Mouse (Mus musculus) frontal cortex, postnatal 36 days (tissue): ENCODE results near the gene Ak9.

Experiments
- DNase-seq, 2 experiments: peaks; one replicate each; pipeline ENCODE4 v3.0.0; 2022; ENCODE audit warnings: low spot score in 2 of 2

Gene Ak9

DNA sequence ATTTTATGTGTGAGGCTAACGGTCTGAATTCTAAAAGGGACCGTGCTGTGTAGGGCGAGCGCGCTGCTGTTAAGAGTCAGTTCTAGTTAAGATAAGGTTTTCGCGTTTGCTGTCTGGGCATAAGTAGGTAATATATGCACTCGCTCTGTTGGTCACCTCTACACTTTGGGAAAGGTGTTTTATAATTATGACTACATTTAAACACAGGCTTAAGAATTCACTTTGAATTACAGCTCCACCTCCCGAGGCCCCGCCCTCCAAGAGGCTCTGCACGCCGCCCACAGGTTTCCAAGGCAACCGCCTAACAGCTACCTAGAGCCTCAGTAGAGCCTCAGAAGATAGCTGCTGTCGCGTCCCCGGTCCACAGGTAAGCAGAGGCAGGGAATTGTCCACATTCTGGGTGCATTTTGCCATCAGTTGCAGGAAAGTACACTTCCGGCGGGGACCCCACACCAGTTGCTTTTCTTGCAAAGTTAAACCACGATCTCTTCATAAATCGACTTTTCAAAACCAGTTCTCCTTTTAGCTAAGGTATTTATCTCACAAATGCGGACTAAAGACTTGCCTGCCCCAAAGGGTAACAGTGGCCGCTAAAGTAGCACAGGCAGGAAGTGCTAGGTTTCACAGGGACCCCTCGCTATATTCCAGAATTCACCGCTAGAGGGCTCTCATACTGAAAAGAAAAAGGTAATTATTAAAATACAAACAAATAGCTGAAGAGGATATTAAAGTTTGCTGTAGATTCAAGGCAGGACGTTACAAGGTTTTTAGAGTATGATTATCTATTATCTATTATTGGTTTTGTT lies at the start of gene Ak9:
Gene Ak9 (plus strand): TSS at position 342 of the 806 bp plus-strand sequence.
- DNase-seq: peak; percentile 86 to 90

DNA sequence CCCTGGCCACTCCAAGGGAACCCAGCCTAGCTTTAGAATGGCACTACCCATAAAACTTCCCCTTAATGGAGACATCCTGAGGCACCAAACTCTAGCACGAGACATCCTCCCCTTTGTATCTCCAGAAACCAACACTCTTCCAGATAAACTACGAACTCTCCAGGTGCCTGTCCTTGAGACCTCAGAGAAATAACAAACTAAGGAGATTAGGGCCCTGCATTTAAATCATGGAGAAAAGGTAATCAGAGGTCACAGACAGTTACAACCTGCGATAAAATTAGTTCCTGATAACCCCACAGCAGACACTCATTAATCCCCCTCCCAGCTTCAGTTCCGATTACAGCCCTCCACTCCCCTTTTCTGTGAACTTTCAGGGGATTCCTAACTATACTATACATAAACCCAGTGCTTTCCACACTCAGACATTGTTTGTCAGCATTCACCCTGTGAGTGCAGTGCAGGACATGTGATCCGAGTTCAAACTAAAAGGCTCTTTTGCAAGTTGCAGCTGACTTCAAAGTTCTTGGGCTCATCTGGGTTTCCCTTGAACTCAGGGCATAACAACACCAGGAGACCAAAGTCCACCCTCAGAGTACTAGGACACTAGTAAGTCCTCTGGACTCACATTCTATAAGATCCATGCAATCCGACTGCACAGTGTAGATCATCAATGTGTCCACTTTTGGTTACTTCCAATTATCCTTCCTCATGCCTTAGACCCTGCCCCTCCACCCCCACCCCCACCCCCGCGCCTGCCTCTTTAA lies 43.4 kb upstream of the Ak9 start:
- DNase-seq: no peak

DNA sequence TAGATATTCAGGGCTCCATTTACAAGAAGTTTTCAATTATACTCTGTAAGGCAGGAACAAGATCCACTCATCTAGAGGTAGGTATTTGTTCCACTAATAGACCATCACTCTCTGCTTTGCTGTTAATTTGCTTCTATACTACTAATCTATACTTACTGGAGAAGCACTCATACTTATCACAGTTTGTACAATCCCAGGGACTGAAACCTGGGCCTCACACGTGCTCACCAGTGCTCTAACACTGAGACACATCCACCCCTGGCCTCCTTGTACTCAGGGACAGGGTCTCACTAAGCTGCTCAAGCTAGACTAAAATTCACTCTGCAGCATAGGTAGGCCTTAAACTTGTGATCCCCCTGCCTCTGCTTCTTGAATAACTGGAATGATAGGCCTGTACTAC lies 42.6 kb upstream of the Ak9 start:
- no peak for DNase-seq

DNA sequence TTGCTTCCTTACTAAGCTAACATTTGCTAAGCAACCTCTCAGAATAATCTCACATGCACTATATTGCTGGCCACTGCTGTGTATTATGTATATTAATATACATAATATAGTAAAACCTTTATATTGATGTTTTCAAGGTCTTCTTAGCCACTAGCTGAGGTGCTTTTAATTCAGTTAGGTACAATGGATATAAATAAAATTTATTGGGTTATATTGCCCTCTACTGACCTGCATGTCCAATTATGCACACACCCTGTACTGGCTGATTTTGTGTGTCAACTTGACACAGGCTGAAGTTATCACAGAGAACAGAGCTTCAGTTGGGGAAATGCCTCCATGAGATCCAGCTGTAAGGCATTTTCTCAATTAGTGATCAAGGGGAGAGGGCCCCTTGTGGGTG lies 41.9 kb upstream of the Ak9 start:
- no peak for DNase-seq

DNA sequence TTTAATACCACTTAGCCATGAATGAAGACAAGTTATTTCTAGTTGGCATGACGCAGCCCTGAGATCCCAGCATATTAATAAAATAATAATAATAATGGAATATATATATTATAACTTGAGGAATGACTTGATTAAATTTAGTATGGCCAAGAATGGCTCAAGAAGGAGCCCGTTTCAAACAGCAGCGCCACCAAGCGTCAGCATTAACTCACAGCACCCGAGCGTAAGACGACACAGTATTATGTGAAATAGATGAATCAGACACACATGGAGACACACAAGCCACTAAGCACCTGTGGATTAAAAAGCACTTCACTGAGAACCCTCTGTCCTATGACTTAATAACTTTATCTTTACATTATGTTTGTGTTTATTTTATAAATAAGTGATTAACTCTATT lies 31.9 kb upstream of the Ak9 start:
- peak in 1 of 2 experiments; percentile 14 for DNase-seq

DNA sequence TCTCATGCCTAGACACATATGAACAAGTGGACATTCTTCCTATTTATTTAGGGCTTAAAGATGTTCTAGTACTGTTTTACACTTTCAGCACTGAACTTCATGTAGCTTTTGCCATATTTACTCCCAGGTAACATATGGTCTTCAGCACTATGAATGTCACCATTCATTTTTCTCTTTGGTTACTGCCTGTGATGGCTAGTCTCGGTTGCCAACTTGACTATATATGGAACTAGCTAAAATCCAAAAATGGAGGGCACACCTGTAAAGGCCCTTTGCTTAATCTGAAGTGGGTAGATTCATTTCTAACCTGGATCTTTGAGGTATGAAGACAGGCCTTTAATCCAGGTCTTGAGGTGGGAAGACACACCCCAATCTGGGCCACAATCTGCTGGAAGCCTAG lies 28.9 kb upstream of the Ak9 start:
- DNase-seq: no peak

DNA sequence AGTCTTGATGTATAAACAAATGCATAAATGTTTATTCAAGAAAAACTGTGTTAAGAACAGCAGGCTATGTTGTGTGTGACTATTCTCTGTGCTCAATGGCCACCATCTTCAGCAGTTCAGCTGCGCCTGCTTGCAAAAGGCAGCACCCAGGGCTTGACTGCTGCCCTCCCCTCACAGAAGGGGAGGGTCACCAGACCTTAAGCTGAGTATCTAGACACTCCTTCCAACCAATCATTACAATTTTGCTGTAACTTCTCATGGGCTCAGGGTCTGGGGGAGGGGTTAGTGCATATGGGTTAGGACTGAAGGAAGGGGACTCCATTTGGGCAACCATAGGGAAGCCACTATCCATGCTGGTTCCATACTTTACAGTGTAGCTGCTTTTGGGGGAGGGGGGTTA lies 25.0 kb upstream of the Ak9 start:
- DNase-seq: no peak

DNA sequence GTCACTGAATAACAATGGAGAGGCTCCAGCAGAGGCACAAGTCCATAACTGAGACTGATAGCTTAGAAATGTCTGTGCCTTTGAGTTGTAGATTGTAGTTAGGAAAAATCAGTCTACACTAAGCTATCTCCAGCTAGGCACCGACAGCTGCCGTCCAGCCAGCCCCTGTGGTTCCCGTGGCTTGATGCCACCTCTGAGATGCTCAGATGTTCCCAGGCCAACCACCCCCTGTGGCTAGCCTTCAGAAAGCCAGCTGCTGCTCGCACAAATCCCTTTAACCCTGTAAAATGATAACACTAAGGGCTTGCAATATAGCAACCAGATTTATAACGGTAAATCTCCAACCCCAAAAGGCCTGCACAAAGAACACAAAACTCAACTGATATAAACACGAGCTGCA lies 23.6 kb upstream of the Ak9 start:
- no peak for DNase-seq

DNA sequence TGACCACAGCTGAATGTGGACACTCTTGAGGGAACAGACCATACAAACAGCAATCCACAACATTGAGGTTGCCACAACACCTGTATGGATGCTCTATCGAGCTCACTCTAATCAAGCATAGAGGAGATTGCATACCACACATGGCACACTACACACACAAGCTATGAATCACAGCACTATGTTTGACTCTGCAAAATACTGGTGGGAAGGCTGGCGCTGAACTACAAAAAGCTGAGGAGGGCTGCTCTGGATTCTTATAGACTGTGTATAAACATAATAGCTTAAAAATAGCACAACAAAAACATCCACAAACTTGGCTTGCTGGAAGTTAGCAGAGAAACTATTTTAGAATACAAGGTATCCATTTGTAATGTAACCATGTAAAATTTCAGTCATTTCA lies 23.0 kb upstream of the Ak9 start:
- peak in 1 of 2 experiments; percentile 13 for DNase-seq

DNA sequence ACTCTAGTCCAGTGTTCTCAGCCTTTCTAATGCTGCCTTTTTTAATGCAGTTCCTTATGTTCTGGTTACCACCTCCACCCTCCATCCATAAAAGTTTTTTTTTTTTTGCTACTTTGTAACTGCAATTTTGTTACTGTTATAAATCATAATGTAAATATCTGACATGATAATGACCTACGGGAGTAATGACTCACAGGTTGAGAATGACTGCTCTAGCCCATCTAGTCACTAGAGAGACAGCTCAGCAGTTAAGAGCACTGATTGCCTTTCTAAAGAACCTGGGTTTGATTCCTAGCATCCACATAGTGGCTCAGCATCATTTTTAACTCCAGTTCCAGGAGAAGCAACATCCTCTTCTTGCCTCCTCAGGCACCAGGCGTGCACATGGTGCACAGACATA lies 21.7 kb upstream of the Ak9 start:
- DNase-seq: no peak

DNA sequence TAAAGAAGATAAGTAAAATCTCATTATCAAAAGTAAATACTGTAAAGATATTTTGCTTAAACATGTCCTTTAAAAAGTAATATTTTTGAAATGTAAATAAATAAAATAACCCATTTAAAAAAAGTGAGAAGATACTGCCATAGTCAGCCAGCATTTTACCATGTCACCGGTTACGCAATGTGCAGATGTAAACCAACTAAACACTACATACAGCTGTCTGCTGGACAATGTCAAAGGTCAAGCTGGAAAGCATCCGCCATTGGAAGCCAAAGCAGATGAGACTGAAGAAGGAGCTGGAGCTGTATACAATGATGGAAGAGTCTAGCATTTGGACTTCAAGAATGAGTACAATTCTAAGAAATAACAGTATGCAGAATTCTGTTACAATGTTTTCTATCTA lies 16.2 kb upstream of the Ak9 start:
- no peak for DNase-seq

DNA sequence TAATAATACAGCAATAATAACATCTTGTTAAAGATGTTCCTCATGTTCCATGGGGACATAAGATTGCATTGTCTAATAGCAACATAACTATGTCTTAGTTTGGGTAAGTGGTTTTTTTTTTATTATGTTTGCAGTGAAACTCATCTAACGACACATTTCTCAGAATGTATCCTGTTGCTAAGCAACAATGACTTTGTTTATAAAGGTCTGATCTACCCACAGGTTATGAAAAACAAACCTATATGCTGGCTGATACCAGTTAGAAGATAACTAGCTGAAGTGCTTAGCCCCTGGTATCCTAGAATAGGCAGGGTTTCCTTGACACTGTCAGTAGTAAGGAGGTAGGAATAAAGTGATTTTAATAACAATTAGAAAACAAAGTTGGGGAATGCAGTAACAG lies 15.7 kb upstream of the Ak9 start:
- DNase-seq: no peak

DNA sequence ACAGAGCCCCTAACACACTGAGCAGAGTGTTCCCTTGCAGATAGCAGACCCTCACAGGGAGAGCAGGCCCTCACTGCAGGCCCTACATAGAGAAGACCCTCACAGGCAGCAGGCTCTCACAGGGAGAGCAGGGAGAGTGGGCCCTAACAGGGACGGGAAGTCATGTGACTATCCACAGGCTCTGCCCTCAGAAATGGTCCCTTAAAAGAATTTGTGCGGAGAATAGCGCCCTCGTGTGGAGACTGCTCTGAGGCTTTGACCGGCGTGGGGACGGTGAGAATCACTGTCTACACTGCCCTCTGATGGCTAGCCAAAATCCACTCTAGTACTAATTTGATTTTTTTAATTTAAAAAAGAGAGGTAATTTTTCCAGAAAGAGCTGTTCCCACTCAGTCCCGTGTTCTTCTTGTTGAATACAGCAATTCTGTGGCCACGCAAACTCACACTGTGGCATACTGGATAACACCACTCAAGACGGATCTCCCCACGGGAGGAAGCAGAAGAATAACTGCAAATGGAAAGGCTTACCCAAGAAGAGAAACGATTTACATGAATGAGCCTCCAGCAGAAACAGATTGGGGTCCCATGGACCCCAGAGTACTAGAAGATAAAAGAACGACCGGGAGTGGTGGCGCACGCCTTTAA lies 14.9 kb upstream of the Ak9 start:
- peak; percentile 86 to 91 for DNase-seq

DNA sequence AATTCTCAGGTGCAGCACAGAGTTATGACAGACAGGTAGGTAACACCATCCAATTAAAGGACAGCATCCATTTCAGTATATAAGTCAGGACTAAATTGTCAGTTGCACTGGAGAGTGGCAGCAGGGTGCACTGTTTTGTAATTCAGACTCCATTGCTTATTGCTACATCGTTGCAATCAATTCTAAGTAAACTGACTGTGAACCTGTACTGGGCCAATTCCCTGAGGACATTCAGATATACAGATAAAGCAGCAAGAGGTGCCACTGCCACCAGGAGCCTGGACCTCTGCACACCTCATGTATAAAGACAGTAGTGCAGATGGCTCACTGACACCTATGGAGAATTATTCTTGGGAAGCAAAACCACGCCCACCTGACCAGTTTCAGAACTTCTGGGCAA lies 12.8 kb upstream of the Ak9 start:
- no peak for DNase-seq

DNA sequence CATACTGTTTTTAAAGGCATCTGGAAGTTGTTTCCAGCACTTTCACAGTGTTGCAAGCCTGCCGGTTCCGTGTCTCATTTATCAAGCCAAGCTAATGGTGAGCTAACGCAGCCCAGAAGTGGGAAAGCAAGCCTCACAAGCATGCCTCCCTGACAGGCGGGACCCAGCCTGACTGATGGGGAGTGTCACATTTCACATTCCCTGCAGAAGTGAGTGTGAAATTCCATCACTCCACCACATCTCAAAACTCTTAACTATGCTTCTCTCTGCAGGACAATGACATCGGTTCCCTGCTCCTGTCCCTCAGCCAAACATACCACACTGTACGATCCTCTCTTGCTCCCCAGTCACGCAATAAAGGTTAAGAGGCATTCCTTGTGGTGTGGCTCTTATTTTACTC lies 10.8 kb upstream of the Ak9 start:
- DNase-seq: no peak

DNA sequence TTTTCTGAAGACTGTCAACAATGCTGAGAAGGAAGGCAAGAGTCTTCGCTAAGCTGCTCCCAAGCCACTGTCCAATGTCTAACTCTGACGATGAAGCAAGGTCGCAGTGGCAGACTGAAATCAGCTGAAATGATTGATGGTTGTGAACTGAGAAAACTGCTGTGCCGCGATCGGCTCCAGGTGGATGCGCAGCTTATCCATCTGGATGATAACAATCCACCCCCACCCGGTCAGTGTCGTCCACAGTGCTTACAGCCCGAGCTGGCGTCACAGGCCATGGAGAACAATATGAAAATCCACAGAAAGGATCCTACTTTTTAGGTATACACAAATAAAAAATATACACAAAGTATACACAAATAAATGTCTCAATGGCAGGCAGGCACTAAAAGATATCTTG lies 9.0 kb upstream of the Ak9 start:
- DNase-seq: no peak

DNA sequence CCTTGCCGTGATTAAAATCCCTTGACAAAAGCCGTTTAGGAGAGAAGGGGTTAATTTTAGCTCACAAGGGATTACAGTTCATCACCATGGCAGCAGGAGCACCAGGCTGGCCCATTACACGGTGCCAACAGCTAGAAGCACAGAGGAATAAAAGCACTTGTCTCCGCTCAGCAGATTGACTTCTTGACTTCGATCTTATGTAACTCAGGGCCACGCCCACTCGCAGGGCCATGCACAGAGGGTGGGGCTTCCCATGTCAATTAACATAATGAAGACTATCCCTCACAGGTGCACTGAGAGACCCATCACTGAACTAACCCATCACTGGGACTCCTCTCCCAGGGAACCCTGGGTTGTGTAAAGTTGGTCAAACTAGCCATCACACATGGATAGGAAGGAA lies 8.6 kb upstream of the Ak9 start:
- DNase-seq: no peak

DNA sequence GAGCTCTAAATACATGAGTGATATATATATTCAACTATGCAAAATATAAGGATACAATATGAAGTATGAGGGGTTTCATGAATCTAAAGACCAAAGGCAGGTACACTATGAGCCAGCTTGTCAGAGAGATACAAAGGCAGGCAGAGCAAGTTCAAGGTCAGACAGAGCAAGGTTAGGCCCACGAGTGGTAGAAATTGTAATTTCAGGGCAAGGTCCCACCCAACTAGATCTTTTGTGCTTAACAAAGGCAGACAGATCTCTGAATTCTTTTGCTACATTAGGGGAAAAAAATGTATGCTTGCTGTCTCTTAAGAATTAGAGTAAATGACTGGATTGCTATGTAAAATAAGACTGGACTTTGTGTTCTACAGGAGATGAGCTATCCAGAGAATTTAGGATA lies 3.6 kb upstream of the Ak9 start:
- no peak for DNase-seq

DNA sequence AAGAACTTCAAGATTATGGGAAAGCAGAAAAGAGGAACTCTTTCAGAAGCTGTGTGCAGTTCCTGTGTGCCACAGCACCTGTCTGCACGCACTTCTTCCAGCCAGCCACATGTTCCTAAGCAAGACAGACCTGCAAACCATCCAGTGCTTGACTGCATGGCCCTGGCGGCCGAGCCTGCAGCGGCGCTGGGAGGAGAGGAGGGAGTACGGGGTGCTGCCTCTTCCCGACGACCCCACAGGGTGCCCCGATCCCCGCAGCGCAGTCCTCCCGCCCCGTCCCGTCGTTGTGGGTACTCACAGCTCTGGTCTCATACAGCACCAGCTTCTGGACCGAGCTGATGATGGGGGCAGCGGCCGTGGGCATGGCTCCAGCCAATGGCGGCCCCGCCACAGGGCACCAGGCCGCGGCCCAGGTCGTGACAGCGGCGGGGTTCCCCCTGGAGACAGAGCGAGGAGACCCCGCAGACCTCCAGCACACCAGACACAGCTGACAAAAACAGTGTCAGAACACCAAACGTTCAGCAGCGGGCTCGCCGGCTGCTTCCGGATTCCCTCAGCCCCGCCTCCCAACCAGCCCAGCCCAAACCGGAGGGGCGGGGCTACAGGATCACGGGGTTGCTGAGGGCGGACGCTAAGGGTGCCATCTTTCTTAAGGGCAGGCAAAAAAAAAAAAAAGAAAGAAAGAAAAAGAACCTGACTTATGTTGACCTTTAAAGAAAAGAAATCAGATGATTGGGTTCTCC lies 920 bp upstream of the Ak9 start, which contains the start of gene Fig4:
Gene Fig4 (minus strand): TSS at position 572 of the 743 bp plus-strand sequence.
- peak; percentile 81 to 82 for DNase-seq

DNA sequence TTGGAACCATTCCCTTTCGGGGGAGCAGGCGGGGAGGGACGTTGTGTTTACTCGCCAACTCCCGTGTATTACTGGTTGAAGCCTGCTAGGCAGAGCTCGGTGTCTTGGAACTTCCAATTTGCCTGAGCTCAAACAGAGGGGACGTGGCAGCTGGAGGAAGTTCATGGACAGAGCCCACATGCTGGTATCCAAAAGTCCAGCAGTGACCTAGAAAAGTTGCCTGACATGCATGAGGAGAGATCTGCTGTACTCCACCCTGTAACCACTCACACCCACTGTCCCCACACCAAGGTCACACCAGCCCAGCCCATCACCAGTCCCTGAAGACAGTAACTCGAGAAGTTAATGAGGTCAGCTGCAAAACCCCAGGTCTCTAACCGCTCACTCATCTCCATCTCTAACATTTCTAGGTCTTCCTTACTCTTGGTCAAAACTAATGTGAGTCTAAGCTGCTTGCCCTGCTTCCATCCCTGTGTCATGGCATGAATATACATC lies 1.2 kb downstream of the Ak9 start:
- no peak for DNase-seq

DNA sequence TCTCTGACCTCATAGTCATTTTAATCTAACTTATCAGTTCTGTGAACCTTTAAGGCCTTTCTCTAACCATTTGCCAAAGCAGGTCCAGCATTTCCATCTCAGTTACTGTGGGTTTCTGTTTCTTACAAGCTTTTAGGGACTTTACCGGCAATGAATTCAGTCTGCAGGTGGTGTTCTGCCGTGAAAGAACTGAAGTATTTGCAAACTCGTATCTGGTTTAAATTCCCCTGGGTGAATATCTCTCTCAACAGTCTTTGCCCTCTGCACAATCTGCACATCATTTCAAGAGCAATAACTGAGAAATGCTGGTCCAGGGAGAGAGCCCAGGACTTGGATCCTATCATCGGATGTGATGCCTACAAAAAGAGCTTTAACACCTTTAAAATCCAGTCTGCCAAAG lies 4.4 kb downstream of the Ak9 start:
- no peak for DNase-seq

DNA sequence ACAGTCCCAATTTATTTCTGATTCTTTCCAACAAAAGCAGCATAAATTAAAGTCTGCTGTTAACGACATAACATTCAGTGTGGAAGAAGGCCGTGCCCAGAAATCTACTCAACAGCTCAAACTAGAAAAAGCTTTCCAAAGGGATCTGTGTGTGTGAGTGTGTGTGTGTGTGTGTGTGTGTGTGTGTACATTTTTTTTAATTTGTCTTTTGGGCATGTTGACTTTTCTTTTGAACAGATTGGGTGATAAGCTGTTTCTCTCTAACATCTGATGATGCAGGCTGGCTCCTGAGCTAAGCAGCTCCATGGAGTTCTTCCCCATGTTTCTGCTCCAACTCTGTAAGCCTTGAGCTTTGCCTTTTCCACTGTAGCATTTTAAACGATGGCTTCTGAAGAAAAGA lies 12.1 kb downstream of the Ak9 start:
- no peak for DNase-seq
